Mouse (Mus musculus) common myeloid progenitor, adult 5-6 weeks (primary cell): ENCODE measurements around the gene Mfn2. TPM values are rescaled to one million over a fixed set of nuclear protein-coding genes. Genes with fewer than 3 reads are reported as not detected.
"Not testable (repeated sequence)": the region's sequence is repeated elsewhere in the genome, so short reads cannot be mapped to it uniquely, and the experiment has no call there.

ENCODE experiments used
- ATAC-seq: replicated peaks from 2 replicates; pipeline ENCODE4 v1.8.0; 2016; ENCODE audit warnings: low read depth, mild to moderate bottlenecking, moderate TSS enrichment, inconsistent platforms; ENCODE audit not compliant: poor library complexity, severe bottlenecking
- total RNA-seq: library from RNA; stranded (forward); fragments of 200-1000, 187-1606 nt; gene quantifications from 2 replicates; pipeline ENCODE4 v1.2.3, GENCODE M21; 2017

Mfn2 gene
- total RNA-seq, 1 experiment from 2014 or later: 24.4 TPM

GRCm38 (mm10) chr4:147875852-147876575 lies 28.5 kb downstream of the Mfn2 start:
- ATAC-seq: peak; percentile 42

GRCm38 (mm10) chr4:147869238-147869637 lies 35.3 kb downstream of the Mfn2 start:
- ATAC-seq: 0 out of 2 replicates have a peak, but pooled peaks have one; percentile 1

GRCm38 (mm10) chr4:147868450-147869031 lies 36.0 kb downstream of the Mfn2 start, which contains the start of the genes Miip and Fv1:
TSS of gene Miip (minus strand) at chr4:147868816.
TSS of gene Fv1 (plus strand) at chr4:147868979.
- ATAC-seq: peak; percentile 92

- ATAC-seq: no peak
Measured at GRCm38 (mm10) chr4:147867563-147868449, 36.7 kb downstream of the Mfn2 start.

GRCm38 (mm10) chr4:147866793-147867192 lies 37.7 kb downstream of the Mfn2 start:
- not testable (repeated sequence) for ATAC-seq

GRCm38 (mm10) chr4:147866056-147866455 lies 38.4 kb downstream of the Mfn2 start:
- no peak for ATAC-seq

GRCm38 (mm10) chr4:147865651-147866050 lies 38.9 kb downstream of the Mfn2 start:
- no peak for ATAC-seq

- no peak for ATAC-seq
Measured at GRCm38 (mm10) chr4:147862051-147862450, 42.5 kb downstream of the Mfn2 start.

GRCm38 (mm10) chr4:147850776-147851175 lies 53.7 kb downstream of the Mfn2 start:
- no peak for ATAC-seq

GRCm38 (mm10) chr4:147848584-147848991 lies 55.9 kb downstream of the Mfn2 start:
- peak; percentile 62 for ATAC-seq

GRCm38 (mm10) chr4:147847614-147848583 lies 56.6 kb downstream of the Mfn2 start, which contains the start of gene Zfp933:
TSS of gene Zfp933 (minus strand) at chr4:147848366.
- ATAC-seq: peak; percentile 93

- no peak for ATAC-seq
Measured at GRCm38 (mm10) chr4:147842871-147843270, 61.6 kb downstream of the Mfn2 start.

- ATAC-seq: not testable (repeated sequence)
Measured at GRCm38 (mm10) chr4:147839282-147839681, 65.2 kb downstream of the Mfn2 start.

GRCm38 (mm10) chr4:147824389-147824788 lies 80.1 kb downstream of the Mfn2 start:
- no peak for ATAC-seq

Other genes with a start within 250 kb of the Mfn2 start
- gene Zfp534, start 202.2 kb downstream of the Mfn2 start, total RNA-seq: 0.05 TPM in 1 of 2 replicates, not detected in the other
- 40.0 and 50.5 TPM in 2 replicates for gene Zfp984, start 94.9 kb downstream of the Mfn2 start, total RNA-seq
- 8.2 and 8.4 TPM in 2 replicates for gene Zfp933, start 56.3 kb downstream of the Mfn2 start, total RNA-seq
- 23.4 and 50.9 TPM in 2 replicates for gene Miip, start 35.9 kb downstream of the Mfn2 start, total RNA-seq
- gene Fv1, start 35.7 kb downstream of the Mfn2 start, total RNA-seq: 17.2 and 25.1 TPM in 2 replicates
- gene Plod1, start 32.1 kb upstream of the Mfn2 start, total RNA-seq: 3.4 and 11.4 TPM in 2 replicates
- gene 2510039O18Rik, start 36.2 kb upstream of the Mfn2 start, total RNA-seq: 30.4 and 34.6 TPM in 2 replicates
- gene Nppb, start 81.1 kb upstream of the Mfn2 start, total RNA-seq: not detected in 2 replicates
- not detected in 2 replicates for gene Nppa, start 96.0 kb upstream of the Mfn2 start, total RNA-seq
- gene Clcn6, start 134.1 kb upstream of the Mfn2 start, total RNA-seq: 1.4 and 6.4 TPM in 2 replicates
- gene Mthfr, start 134.4 kb upstream of the Mfn2 start, total RNA-seq: 5.9 and 8.6 TPM in 2 replicates
- 23.6 and 31.2 TPM in 2 replicates for gene Agtrap, start 183.3 kb upstream of the Mfn2 start, total RNA-seq
- gene Mad2l2, start 225.7 kb upstream of the Mfn2 start, total RNA-seq: 8.4 and 17.2 TPM in 2 replicates
- 0.09 TPM in 1 of 2 replicates, not detected in the other for gene Draxin, start 226.0 kb upstream of the Mfn2 start, total RNA-seq
- gene Fbxo6, start 247.4 kb upstream of the Mfn2 start, total RNA-seq: 2.9 and 7.1 TPM in 2 replicates